ENCODE assay signal across 17 mouse cellular contexts in genomic region chr6:145973356-145973755, GRCm38 (mm10).
"Had no signal": no experiment of that assay in that cellular context is flagged by ENCODE, and none has a peak within 500 bp of the region (broad histone marks: within the 10 kb centered on the region; RNA-seq: fewer than 3 reads in every experiment).

No protein-coding gene starts in this region.

- H3K27me3 ChIP-seq: limb, embryonic 12.5 days; lung, embryonic 15.5 days; midbrain, embryonic 15.5 days; neural tube, embryonic 12.5 days; stomach, embryonic 15.5 days had no signal

- H3K4me2 ChIP-seq: limb, embryonic 12.5 days; lung, embryonic 15.5 days; midbrain, embryonic 11.5 days; midbrain, embryonic 15.5 days; neural tube, embryonic 12.5 days; stomach, embryonic 15.5 days had no signal

- H3K9ac ChIP-seq: limb, embryonic 12.5 days; lung, embryonic 15.5 days; midbrain, embryonic 15.5 days; neural tube, embryonic 12.5 days; stomach, embryonic 15.5 days had no signal

- H3K4me1 ChIP-seq: midbrain, embryonic 15.5 days; neural tube, embryonic 12.5 days had no signal

- H3K36me3 ChIP-seq: limb, embryonic 12.5 days; lung, embryonic 15.5 days; midbrain, embryonic 15.5 days; neural tube, embryonic 12.5 days; stomach, embryonic 15.5 days had no signal

- DNase-seq: kidney, adult 11 months; kidney, adult 9 months; kidney, postnatal 36 days; layer of hippocampus, adult 9-11 months; layer of hippocampus, postnatal 36 days; liver; lung, postnatal 14 days; thymus, postnatal 36 days had no signal

- ATAC-seq: midbrain, embryonic 15.5 days had no signal

- H3K4me3 ChIP-seq: limb, embryonic 12.5 days; lung, embryonic 15.5 days; megakaryocyte, embryonic 14.5 days; midbrain, embryonic 15.5 days; neural tube, embryonic 12.5 days; stomach, embryonic 15.5 days had no signal

- H3K9me3 ChIP-seq: limb, embryonic 12.5 days; lung, embryonic 15.5 days; midbrain, embryonic 15.5 days; neural tube, embryonic 12.5 days; stomach, embryonic 15.5 days had no signal

- H3K27ac ChIP-seq: kidney, postnatal 0 days; limb, embryonic 12.5 days; lung, embryonic 15.5 days; macrophage; midbrain, embryonic 15.5 days; neural tube, embryonic 12.5 days; stomach, embryonic 15.5 days had no signal
